Mouse (Mus musculus): Measurements from ENCODE around the gene Gpr173. TPM values are rescaled to one million over a fixed set of nuclear protein-coding genes. Genes with fewer than 3 reads are reported as not detected.

The Gpr173 gene
- polyA plus RNA-seq (2016; fragmentation: Nextera tagmentation; extraction: Ambion mirVana): 4.1 and 5.8 TPM in 2 replicates

GRCm38 (mm10) chrX:152368397-152369273 is at the start of gene Gpr173:
Gpr173 (minus strand) TSS chrX:152368704.
- Histone ChIP-seq H3K27me3 (peaks cover 52% of the 10 kb centered on the region), H3K4me2 (peak within 1 kb of the TSS; percentile 61), H3K9ac (replicated peaks) (peak within 1 kb of the TSS; percentile 61), H3K4me1 (replicated peaks) (peaks cover 16% of the 10 kb centered on the region; the same call in 1 of the 2 replicates), H3K27ac (peak within 1 kb of the TSS; percentile 45; the same call in 1 of the 2 replicates), H3K36me3 (no peaks in the 10 kb centered on the region), H3K9me3 (no peaks in the 10 kb centered on the region), H3K4me3 (replicated peaks) (peak within 1 kb of the TSS; percentile 57)
- WGBS: 13% methylated on average over 21 of the region's 24 CpGs
- peak; percentile 98 for ATAC-seq (ENCODE audit: insufficient number of reproducible peaks, insufficient read depth, low FRiP score, low TSS enrichment, low read depth)

GRCm38 (mm10) chrX:152403251-152403650 is 34.7 kb upstream of the Gpr173 start:
- H3K4me2 ChIP-seq: no peak overlapping the region
- no peaks in the 10 kb centered on the region for H3K36me3 ChIP-seq
- H3K9me3 ChIP-seq: no peaks in the 10 kb centered on the region
- H3K27ac ChIP-seq: no peak overlapping the region
- H3K27me3 ChIP-seq: peaks cover 53% of the 10 kb centered on the region
- 81% methylated on average over 1 of the region's 1 CpGs for WGBS
- H3K9ac ChIP-seq (replicated peaks): no peak overlapping the region
- H3K4me3 ChIP-seq (replicated peaks): no peak overlapping the region
- H3K4me1 ChIP-seq (replicated peaks): no peaks in the 10 kb centered on the region
- no peak for ATAC-seq (ENCODE audit: insufficient number of reproducible peaks, insufficient read depth, low FRiP score, low TSS enrichment, low read depth)

- H3K4me3 ChIP-seq (replicated peaks): no peak overlapping the region
- 69% methylated on average over 2 of the region's 2 CpGs for WGBS
- ATAC-seq (ENCODE audit: insufficient number of reproducible peaks, insufficient read depth, low FRiP score, low TSS enrichment, low read depth): no peak
- H3K4me1 ChIP-seq (replicated peaks): no peaks in the 10 kb centered on the region
- no peak overlapping the region for H3K27ac ChIP-seq
- H3K36me3 ChIP-seq: no peaks in the 10 kb centered on the region
- no peaks in the 10 kb centered on the region for H3K9me3 ChIP-seq
- peaks cover 53% of the 10 kb centered on the region for H3K27me3 ChIP-seq
- no peak overlapping the region for H3K4me2 ChIP-seq
- no peak overlapping the region for H3K9ac ChIP-seq (replicated peaks)
These were observed 31.6 kb upstream of the Gpr173 start for GRCm38 (mm10) chrX:152400096-152400495.

GRCm38 (mm10) chrX:152368054-152368396 is 479 bp downstream of the Gpr173 start:
- Histone ChIP-seq H3K9me3 (no peaks in the 10 kb centered on the region), H3K4me2 (peak overlapping the region; percentile 61), H3K27ac (no peak overlapping the region), H3K36me3 (no peaks in the 10 kb centered on the region), H3K27me3 (peaks cover 55% of the 10 kb centered on the region), H3K4me3 (replicated peaks) (peak overlapping the region; percentile 57), H3K9ac (replicated peaks) (peak overlapping the region; percentile 61), H3K4me1 (replicated peaks) (peaks cover 16% of the 10 kb centered on the region; the same call in 1 of the 2 replicates)
- 28% methylated on average over 2 of the region's 4 CpGs for WGBS
- ATAC-seq (ENCODE audit: insufficient number of reproducible peaks, insufficient read depth, low FRiP score, low TSS enrichment, low read depth): 0 out of 2 replicates have a peak, but pooled peaks have one; percentile 12

- H3K4me3 ChIP-seq (replicated peaks): no peak overlapping the region
- H3K9ac ChIP-seq (replicated peaks): no peak overlapping the region
- H3K9me3 ChIP-seq: no peaks in the 10 kb centered on the region
- WGBS: 80% methylated on average over 2 of the region's 2 CpGs
- peaks cover 16% of the 10 kb centered on the region; the same call in 1 of the 2 replicates for H3K4me1 ChIP-seq (replicated peaks)
- H3K27me3 ChIP-seq: peaks cover 55% of the 10 kb centered on the region
- ATAC-seq (ENCODE audit: insufficient number of reproducible peaks, insufficient read depth, low FRiP score, low TSS enrichment, low read depth): no peak
- no peaks in the 10 kb centered on the region for H3K36me3 ChIP-seq
- H3K27ac ChIP-seq: no peak overlapping the region
- H3K4me2 ChIP-seq: peak overlapping the region; percentile 61; the same call in 1 of the 2 replicates
These were observed 2.1 kb downstream of the Gpr173 start for GRCm38 (mm10) chrX:152366418-152366817.

GRCm38 (mm10) chrX:152352553-152353153 is 15.9 kb downstream of the Gpr173 start:
- Histone ChIP-seq H3K27ac (no peak overlapping the region), H3K9ac (replicated peaks) (no peak overlapping the region), H3K36me3 (no peaks in the 10 kb centered on the region), H3K4me2 (no peak overlapping the region), H3K9me3 (no peaks in the 10 kb centered on the region), H3K4me1 (replicated peaks) (no peaks in the 10 kb centered on the region), H3K27me3 (peaks cover 16% of the 10 kb centered on the region), H3K4me3 (replicated peaks) (no peak overlapping the region)
- WGBS: 18% methylated on average over 5 of the region's 5 CpGs
- ATAC-seq (ENCODE audit: insufficient number of reproducible peaks, insufficient read depth, low FRiP score, low TSS enrichment, low read depth): peak; percentile 82

GRCm38 (mm10) chrX:152347041-152347440 is 21.5 kb downstream of the Gpr173 start:
- Histone ChIP-seq H3K9ac (replicated peaks) (no peak overlapping the region), H3K4me2 (no peak overlapping the region), H3K27me3 (peaks cover 59% of the 10 kb centered on the region), H3K4me1 (replicated peaks) (no peaks in the 10 kb centered on the region), H3K36me3 (no peaks in the 10 kb centered on the region), H3K9me3 (no peaks in the 10 kb centered on the region), H3K4me3 (replicated peaks) (no peak overlapping the region), H3K27ac (no peak overlapping the region)
- no peak for ATAC-seq (ENCODE audit: insufficient number of reproducible peaks, insufficient read depth, low FRiP score, low TSS enrichment, low read depth)
- WGBS: 95% methylated on average over 14 of the region's 14 CpGs

- Histone ChIP-seq H3K9ac (replicated peaks) (no peak overlapping the region), H3K9me3 (no peaks in the 10 kb centered on the region), H3K27ac (no peak overlapping the region), H3K4me1 (replicated peaks) (no peaks in the 10 kb centered on the region), H3K27me3 (peaks cover 64% of the 10 kb centered on the region), H3K4me2 (no peak overlapping the region), H3K36me3 (no peaks in the 10 kb centered on the region), H3K4me3 (replicated peaks) (no peak overlapping the region)
- no peak for ATAC-seq (ENCODE audit: insufficient number of reproducible peaks, insufficient read depth, low FRiP score, low TSS enrichment, low read depth)
- WGBS: 93% methylated on average over 15 of the region's 15 CpGs
These were observed 21.9 kb downstream of the Gpr173 start for GRCm38 (mm10) chrX:152346587-152346986.

GRCm38 (mm10) chrX:152342903-152343302 is 25.6 kb downstream of the Gpr173 start:
- peak overlapping the region; percentile 86 for H3K27ac ChIP-seq
- H3K27me3 ChIP-seq: peaks cover 84% of the 10 kb centered on the region
- H3K4me2 ChIP-seq: peak overlapping the region; percentile 41
- 0 out of 2 replicates have a peak, but pooled peaks cover 7% of the 10 kb centered on the region for H3K4me1 ChIP-seq (replicated peaks)
- WGBS: 28% methylated on average over 6 of the region's 6 CpGs
- no peak overlapping the region for H3K9ac ChIP-seq (replicated peaks)
- peak overlapping the region; percentile 62 for H3K4me3 ChIP-seq (replicated peaks)
- H3K36me3 ChIP-seq: peaks cover 23% of the 10 kb centered on the region; the same call in 1 of the 2 replicates
- ATAC-seq (ENCODE audit: insufficient number of reproducible peaks, insufficient read depth, low FRiP score, low TSS enrichment, low read depth): no peak
- H3K9me3 ChIP-seq: no peaks in the 10 kb centered on the region

GRCm38 (mm10) chrX:152342358-152342901 is 26.1 kb downstream of the Gpr173 start, which contains the start of gene Tspyl2:
Tspyl2 (minus strand) TSS chrX:152342425.
- 0 out of 2 replicates have a peak, but pooled peaks cover 7% of the 10 kb centered on the region for H3K4me1 ChIP-seq (replicated peaks)
- H3K9me3 ChIP-seq: no peaks in the 10 kb centered on the region
- WGBS: 9% methylated on average over 24 of the region's 27 CpGs

GRCm38 (mm10) chrX:152341496-152341895 is 27.0 kb downstream of the Gpr173 start:
- 27% methylated on average over 11 of the region's 11 CpGs for WGBS
- H3K9ac ChIP-seq (replicated peaks): peak overlapping the region; percentile 77
- peaks cover 85% of the 10 kb centered on the region for H3K27me3 ChIP-seq
- peaks cover 23% of the 10 kb centered on the region; the same call in 1 of the 2 replicates for H3K36me3 ChIP-seq
- no peak for ATAC-seq (ENCODE audit: insufficient number of reproducible peaks, insufficient read depth, low FRiP score, low TSS enrichment, low read depth)
- H3K4me3 ChIP-seq (replicated peaks): peak overlapping the region; percentile 62
- H3K9me3 ChIP-seq: no peaks in the 10 kb centered on the region
- H3K4me1 ChIP-seq (replicated peaks): 0 out of 2 replicates have a peak, but pooled peaks cover 7% of the 10 kb centered on the region
- H3K27ac ChIP-seq: 0 out of 2 replicates have a peak overlapping the region, but pooled peaks have one; percentile 7
- peak overlapping the region; percentile 61 for H3K4me2 ChIP-seq

More at GRCm38 (mm10) chrX:152342358-152342901, 26.1 kb downstream of the Gpr173 start, which contains the start of gene Tspyl2:
- Histone ChIP-seq H3K27me3 (peaks cover 85% of the 10 kb centered on the region), H3K9ac (replicated peaks) (peak within 1 kb of the TSS; percentile 77), H3K36me3 (peaks cover 23% of the 10 kb centered on the region; the same call in 1 of the 2 replicates), H3K27ac (peak within 1 kb of the TSS; percentile 86), H3K4me2 (peak within 1 kb of the TSS; percentile 61), H3K4me3 (replicated peaks) (peak within 1 kb of the TSS; percentile 62)
- ATAC-seq (ENCODE audit: insufficient number of reproducible peaks, insufficient read depth, low FRiP score, low TSS enrichment, low read depth): peak; percentile 99

Data from limb, embryonic 12.5 days (tissue).